Mouse (Mus musculus) limb, embryonic 14.5 days (tissue): ENCODE measurements around the gene Tas2r107. TPM values are rescaled to one million over a fixed set of nuclear protein-coding genes. Genes with fewer than 3 reads are reported as not detected.
"Not testable (repeated sequence)": the region's sequence is repeated elsewhere in the genome, so short reads cannot be mapped to it uniquely, and the experiment has no call there.

ENCODE experiments used
- ATAC-seq: fragments of 200-750 bp; cut with Nextera tagmentation; 2 replicates; pipeline ENCODE4 v1.8.0; 2017; ENCODE audit warnings: low read depth, moderate number of reproducible peaks, moderate TSS enrichment; ENCODE audit not compliant: low FRiP score
- DNase-seq: peaks from one replicate; pipeline ENCODE4 v3.0.0-alpha.2; 2015; ENCODE audit warnings: low spot score
- H3K27ac ChIP-seq: fragments of 300-500 bp; sonication (generic); replicated peaks from 2 replicates; pipeline ENCODE4 v1.5.1; 2014; ENCODE audit warnings: low read depth, mild to moderate bottlenecking, low read length, moderate library complexity, mixed read lengths
- H3K27me3 ChIP-seq: fragments of 300-500 bp; sonication (generic); 2 replicates; pipeline ENCODE4 v1.6.1; 2014; ENCODE audit warnings: low read length, mixed read lengths; ENCODE audit not compliant: control insufficient read depth, insufficient read depth
- H3K36me3 ChIP-seq: fragments of 300-500 bp; sonication (generic); 2 replicates; pipeline ENCODE4 v1.6.1; 2014; ENCODE audit warnings: mild to moderate bottlenecking, low read length, moderate library complexity, mixed read lengths; ENCODE audit not compliant: control insufficient read depth, insufficient read depth
- H3K4me1 ChIP-seq: fragments of 300-500 bp; sonication (generic); 2 replicates; pipeline ENCODE4 v1.6.1; 2014; ENCODE audit warnings: antibody characterized with exemption, low read length, mixed read lengths; ENCODE audit not compliant: control insufficient read depth, insufficient read depth
- H3K4me2 ChIP-seq: fragments of 300-500 bp; sonication (generic); replicated peaks from 2 replicates; pipeline ENCODE4 v1.6.1; 2014; ENCODE audit warnings: low read depth, mild to moderate bottlenecking, low read length, moderate library complexity; ENCODE audit not compliant: severe bottlenecking
- H3K4me3 ChIP-seq: fragments of 300-500 bp; sonication (generic); replicated peaks from 2 replicates; pipeline ENCODE4 v1.5.1; 2014; ENCODE audit warnings: low read length
- H3K9ac ChIP-seq: fragments of 300-500 bp; sonication (generic); 2 replicates; pipeline ENCODE4 v1.6.1; 2014; ENCODE audit warnings: mild to moderate bottlenecking, low read depth, low read length, moderate library complexity; ENCODE audit not compliant: severe bottlenecking
- H3K9me3 ChIP-seq: fragments of 300-500 bp; sonication (generic); 2 replicates; pipeline ENCODE4 v1.6.1; 2016; ENCODE audit warnings: low read length; ENCODE audit not compliant: control insufficient read depth
- POLR2A ChIP-seq: fragments of 200-500 bp; IDR thresholded peaks from 2 replicates; pipeline ENCODE4 v1.8.0; 2012; ENCODE audit warnings: inconsistent platforms, mild to moderate bottlenecking, moderate library complexity, borderline replicate concordance; ENCODE audit not compliant: insufficient read depth, insufficient read length; ENCODE audit errors: extremely low read depth
- WGBS: fragments of 180-500 bp; shearing (Covaris S2); extraction: QIAGEN DNeasy Blood & Tissue Kit; methylation state at CpG from one replicate; pipeline ENCODE4 v1.1.7; 2014; 5-methylcytosine and 5-hydroxymethylcytosine counted together
- polyA plus RNA-seq, 2 experiments: library from polyadenylated mRNA; depleted of rRNA in 1 of 2; stranded (reverse) in 1 of 2; unstranded in 1 of 2; fragments of >200 nt; fragmentation: Nextera tagmentation in 1 of 2; extraction: Ambion mirVana in 1 of 2; gene quantifications; 2 replicates each; pipeline versions ENCODE4 v1.2.1 to v1.2.3; 2012 to 2014

The Tas2r107 gene
- polyA plus RNA-seq (2012; rRNA removed) (not detected in 2 replicates), polyA plus RNA-seq (2014; fragmentation: Nextera tagmentation; extraction: Ambion mirVana) (not detected in 2 replicates)

- no peaks in the 10 kb centered on the region for H3K36me3 ChIP-seq
- no peaks in the 10 kb centered on the region for H3K27me3 ChIP-seq
- TF ChIP-seq POLR2A = no peak
- DNase-seq = no peak
- H3K4me2 ChIP-seq = no peak within 1 kb of the TSS
- no peak for ATAC-seq
- H3K4me1 ChIP-seq = no peaks in the 10 kb centered on the region
- no peak within 1 kb of the TSS for H3K4me3 ChIP-seq
- no peak within 1 kb of the TSS for H3K27ac ChIP-seq
- no peak within 1 kb of the TSS for H3K9ac ChIP-seq
- 0 out of 2 replicates have a peak, but pooled peaks cover 2% of the 10 kb centered on the region for H3K9me3 ChIP-seq
These were observed at the start of gene Tas2r107 for GRCm38 (mm10) chr6:131660049-131660448. TSS of gene Tas2r107 (minus strand) at chr6:131660149.

DNA sequence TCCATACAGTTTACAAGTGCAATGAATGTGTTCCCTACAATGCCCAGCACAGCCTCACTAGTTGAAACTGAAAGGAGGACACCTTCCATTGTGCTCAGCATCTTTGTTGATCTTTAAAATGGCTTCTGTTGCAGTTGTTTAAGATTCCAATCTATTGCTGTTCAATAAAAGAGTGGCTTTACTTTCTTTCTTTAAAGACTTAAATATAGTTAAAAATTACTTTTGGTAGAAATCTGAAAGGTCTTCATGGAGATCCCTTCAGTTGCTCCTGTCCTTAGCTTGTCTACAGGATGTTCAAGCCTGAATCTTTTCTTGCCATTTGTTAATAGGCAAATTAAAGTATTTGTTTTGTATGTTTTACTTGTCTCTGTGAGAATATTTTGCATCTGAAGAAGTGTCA, 30.0 kb upstream of the Tas2r107 start, which contains the start of gene Tas2r114:
Tas2r114 (minus strand) TSS at position 101 of the 400 bp plus-strand sequence.
- no peak within 1 kb of the TSS for H3K4me3 ChIP-seq
- H3K27me3 ChIP-seq = no peaks in the 10 kb centered on the region
- TF ChIP-seq POLR2A = no peak
- no peak for DNase-seq
- H3K9ac ChIP-seq = no peak within 1 kb of the TSS
- H3K27ac ChIP-seq = no peak within 1 kb of the TSS
- H3K4me2 ChIP-seq = no peak within 1 kb of the TSS
- H3K9me3 ChIP-seq = peaks cover 8% of the 10 kb centered on the region; the same call in 1 of the 2 replicates
- no peaks in the 10 kb centered on the region for H3K4me1 ChIP-seq
- no peak for ATAC-seq
- no peaks in the 10 kb centered on the region for H3K36me3 ChIP-seq

GRCm38 (mm10) chr6:131687395-131687794, 27.4 kb upstream of the Tas2r107 start, which contains the start of gene Tas2r105:
TSS of gene Tas2r105 (minus strand) at chr6:131687495.
- TF ChIP-seq POLR2A = no peak
- no peaks in the 10 kb centered on the region for H3K36me3 ChIP-seq
- WGBS = 69% methylated on average over 1 of the region's 1 CpGs
- H3K27ac ChIP-seq = no peak within 1 kb of the TSS
- H3K9ac ChIP-seq = no peak within 1 kb of the TSS
- no peak within 1 kb of the TSS for H3K4me3 ChIP-seq
- peaks cover 8% of the 10 kb centered on the region; the same call in 1 of the 2 replicates for H3K9me3 ChIP-seq
- no peak within 1 kb of the TSS for H3K4me2 ChIP-seq
- no peaks in the 10 kb centered on the region for H3K27me3 ChIP-seq
- no peak for ATAC-seq
- no peak for DNase-seq
- H3K4me1 ChIP-seq = no peaks in the 10 kb centered on the region

GRCm38 (mm10) chr6:131685644-131686043, 25.7 kb upstream of the Tas2r107 start, which contains the start of gene Tas2r104:
TSS of gene Tas2r104 (minus strand) at chr6:131685744.
- H3K4me2 ChIP-seq = no peak within 1 kb of the TSS
- no peaks in the 10 kb centered on the region for H3K27me3 ChIP-seq
- DNase-seq = no peak
- H3K4me3 ChIP-seq = no peak within 1 kb of the TSS
- H3K9me3 ChIP-seq = peaks cover 8% of the 10 kb centered on the region; the same call in 1 of the 2 replicates
- no peak within 1 kb of the TSS for H3K27ac ChIP-seq
- no peaks in the 10 kb centered on the region for H3K4me1 ChIP-seq
- no peaks in the 10 kb centered on the region for H3K36me3 ChIP-seq
- WGBS = 80% methylated on average over 1 of the region's 1 CpGs
- no peak for ATAC-seq
- no peak for TF ChIP-seq POLR2A
- H3K9ac ChIP-seq = no peak within 1 kb of the TSS

DNA sequence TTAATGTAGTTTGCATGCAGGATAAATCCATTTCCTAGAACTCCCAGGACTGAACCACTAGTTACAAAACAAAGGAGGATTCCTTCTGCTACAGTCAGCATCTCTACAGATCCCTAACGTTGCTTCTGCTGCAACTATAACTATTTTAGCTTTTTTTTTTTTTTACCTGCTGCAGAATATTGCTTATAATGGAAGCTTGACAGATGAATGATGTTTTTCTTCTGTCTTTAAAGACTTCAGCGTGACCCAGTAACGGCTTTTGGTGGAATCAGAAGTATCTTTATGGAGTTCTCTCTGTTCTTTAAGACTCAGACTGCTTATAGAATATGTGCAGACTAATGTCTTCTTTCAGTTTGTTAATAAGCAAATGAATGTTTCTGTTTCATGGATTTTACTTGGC, 18.8 kb upstream of the Tas2r107 start, which contains the start of gene Tas2r106:
Tas2r106 (minus strand) TSS at position 101 of the 400 bp plus-strand sequence.
- no peaks in the 10 kb centered on the region for H3K27me3 ChIP-seq
- WGBS = 67% methylated on average over 3 of the region's 3 CpGs
- H3K27ac ChIP-seq = no peak within 1 kb of the TSS
- no peak for DNase-seq
- H3K4me1 ChIP-seq = no peaks in the 10 kb centered on the region
- TF ChIP-seq POLR2A = no peak
- H3K4me3 ChIP-seq = no peak within 1 kb of the TSS
- no peak within 1 kb of the TSS for H3K4me2 ChIP-seq
- H3K9me3 ChIP-seq = 0 out of 2 replicates have a peak, but pooled peaks cover 5% of the 10 kb centered on the region
- no peaks in the 10 kb centered on the region for H3K36me3 ChIP-seq
- ATAC-seq = no peak
- no peak within 1 kb of the TSS for H3K9ac ChIP-seq

- no peaks in the 10 kb centered on the region for H3K9me3 ChIP-seq
- no peaks in the 10 kb centered on the region for H3K4me1 ChIP-seq
- H3K27me3 ChIP-seq = no peaks in the 10 kb centered on the region
- no peak within 1 kb of the TSS for H3K4me3 ChIP-seq
- 75% methylated on average over 3 of the region's 3 CpGs for WGBS
- ATAC-seq (no peak), DNase-seq (no peak)
- H3K27ac ChIP-seq = no peak within 1 kb of the TSS
- no peak for TF ChIP-seq POLR2A
- H3K36me3 ChIP-seq = no peaks in the 10 kb centered on the region
- H3K9ac ChIP-seq = no peak within 1 kb of the TSS
- no peak within 1 kb of the TSS for H3K4me2 ChIP-seq
These were observed 29.1 kb downstream of the Tas2r107 start, which contains the start of gene Tas2r130 for GRCm38 (mm10) chr6:131630812-131631211. TSS of gene Tas2r130 (minus strand) at chr6:131630912.

DNA sequence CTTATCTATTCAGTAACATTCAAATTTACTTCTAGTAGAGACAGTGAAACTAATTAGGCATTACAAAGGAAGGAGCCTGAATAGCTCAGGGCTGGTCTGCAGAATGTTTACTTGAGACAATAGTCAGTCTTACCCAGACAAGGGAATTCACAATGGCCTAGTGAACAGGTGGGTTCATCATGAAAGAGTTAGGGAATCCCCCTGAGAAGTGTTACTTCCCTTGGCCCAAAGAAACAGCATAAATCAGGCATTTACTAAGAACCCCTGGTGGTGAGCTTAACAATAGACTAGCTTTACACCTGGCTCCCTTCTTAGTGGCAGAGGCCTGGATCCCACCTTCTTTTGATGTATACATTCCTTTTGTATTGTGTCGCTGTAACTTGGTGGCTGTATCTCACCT, 50.0 kb downstream of the Tas2r107 start:
- H3K9me3 ChIP-seq = peaks cover 13% of the 10 kb centered on the region; the same call in 1 of the 2 replicates
- DNase-seq, ATAC-seq, H3K4me2 ChIP-seq, H3K9ac ChIP-seq, H3K36me3 ChIP-seq, H3K4me3 ChIP-seq, H3K27me3 ChIP-seq, H3K4me1 ChIP-seq, H3K27ac ChIP-seq: not testable (repeated sequence)
- 88% methylated on average over 1 of the region's 1 CpGs for WGBS
